Mouse (Mus musculus): ENCODE data around the gene Gaa. TPM values are rescaled to one million over a fixed set of nuclear protein-coding genes. Genes with fewer than 3 reads are reported as not detected.

Gene Gaa
- polyA plus RNA-seq, 1 experiment from 2014 or later: 121 TPM

- no peaks in the 10 kb centered on the region; the same call in 1 of the 2 replicates for H3K27me3 ChIP-seq (replicated peaks; ENCODE audit: control insufficient read depth, insufficient read depth, low read length)
- H3K9ac ChIP-seq (ENCODE audit: low read depth, low read length): no peak overlapping the region
- H3K4me1 ChIP-seq (ENCODE audit: control insufficient read depth, insufficient read depth, low read depth, low read length): no peaks in the 10 kb centered on the region
- H3K36me3 ChIP-seq (ENCODE audit: control insufficient read depth, insufficient read depth, low read length): no peaks in the 10 kb centered on the region
- no peak for ATAC-seq
- H3K4me2 ChIP-seq (ENCODE audit: low read length): no peak overlapping the region; the same call in 1 of the 2 replicates
- H3K9me3 ChIP-seq (ENCODE audit: control insufficient read depth, low read length): no peaks in the 10 kb centered on the region
- no peak overlapping the region for H3K27ac ChIP-seq (ENCODE audit: low read depth, low read length)
- no peak overlapping the region for H3K4me3 ChIP-seq (ENCODE audit: low read length)
- 35% methylated on average over 11 of the region's 11 CpGs for WGBS
Measured at GRCm38 (mm10) chr11:119307916-119308315, 40.2 kb downstream of the Gaa start.

- Histone ChIP-seq H3K9ac (ENCODE audit: low read depth, low read length) (no peak overlapping the region), H3K27ac (ENCODE audit: low read depth, low read length) (no peak overlapping the region), H3K36me3 (ENCODE audit: control insufficient read depth, insufficient read depth, low read length) (no peaks in the 10 kb centered on the region), H3K4me3 (ENCODE audit: low read length) (no peak overlapping the region), H3K4me1 (ENCODE audit: control insufficient read depth, insufficient read depth, low read depth, low read length) (no peaks in the 10 kb centered on the region), H3K4me2 (ENCODE audit: low read length) (no peak overlapping the region), H3K9me3 (ENCODE audit: control insufficient read depth, low read length) (no peaks in the 10 kb centered on the region), H3K27me3 (replicated peaks; ENCODE audit: control insufficient read depth, insufficient read depth, low read length) (no peaks in the 10 kb centered on the region; the same call in 1 of the 2 replicates)
- no peak for ATAC-seq
- WGBS: 19% methylated on average over 10 of the region's 10 CpGs
Measured at GRCm38 (mm10) chr11:119310621-119311020, 42.9 kb downstream of the Gaa start.

GRCm38 (mm10) chr11:119314252-119314936, 46.7 kb downstream of the Gaa start:
- Histone ChIP-seq H3K27ac (ENCODE audit: low read depth, low read length) (no peak overlapping the region), H3K9me3 (ENCODE audit: control insufficient read depth, low read length) (no peaks in the 10 kb centered on the region), H3K36me3 (ENCODE audit: control insufficient read depth, insufficient read depth, low read length) (no peaks in the 10 kb centered on the region), H3K4me3 (ENCODE audit: low read length) (no peak overlapping the region), H3K9ac (ENCODE audit: low read depth, low read length) (no peak overlapping the region), H3K4me1 (ENCODE audit: control insufficient read depth, insufficient read depth, low read depth, low read length) (no peaks in the 10 kb centered on the region), H3K4me2 (ENCODE audit: low read length) (no peak overlapping the region), H3K27me3 (replicated peaks; ENCODE audit: control insufficient read depth, insufficient read depth, low read length) (no peaks in the 10 kb centered on the region; the same call in 1 of the 2 replicates)
- no peak for ATAC-seq
- 76% methylated on average over 17 of the region's 17 CpGs for WGBS

GRCm38 (mm10) chr11:119316720-119317119, 49.0 kb downstream of the Gaa start:
- Histone ChIP-seq H3K36me3 (ENCODE audit: control insufficient read depth, insufficient read depth, low read length) (no peaks in the 10 kb centered on the region), H3K4me3 (ENCODE audit: low read length) (no peak overlapping the region), H3K4me2 (ENCODE audit: low read length) (no peak overlapping the region), H3K9ac (ENCODE audit: low read depth, low read length) (no peak overlapping the region), H3K9me3 (ENCODE audit: control insufficient read depth, low read length) (no peaks in the 10 kb centered on the region), H3K4me1 (ENCODE audit: control insufficient read depth, insufficient read depth, low read depth, low read length) (no peaks in the 10 kb centered on the region), H3K27me3 (replicated peaks; ENCODE audit: control insufficient read depth, insufficient read depth, low read length) (no peaks in the 10 kb centered on the region), H3K27ac (ENCODE audit: low read depth, low read length) (no peak overlapping the region)
- no peak for ATAC-seq
- WGBS: 84% methylated on average over 4 of the region's 4 CpGs

- Histone ChIP-seq H3K27me3 (replicated peaks; ENCODE audit: control insufficient read depth, insufficient read depth, low read length) (no peaks in the 10 kb centered on the region), H3K36me3 (ENCODE audit: control insufficient read depth, insufficient read depth, low read length) (no peaks in the 10 kb centered on the region), H3K27ac (ENCODE audit: low read depth, low read length) (no peak overlapping the region), H3K9me3 (ENCODE audit: control insufficient read depth, low read length) (no peaks in the 10 kb centered on the region), H3K4me2 (ENCODE audit: low read length) (no peak overlapping the region), H3K4me3 (ENCODE audit: low read length) (no peak overlapping the region), H3K4me1 (ENCODE audit: control insufficient read depth, insufficient read depth, low read depth, low read length) (no peaks in the 10 kb centered on the region), H3K9ac (ENCODE audit: low read depth, low read length) (no peak overlapping the region)
- ATAC-seq: no peak
- WGBS: 78% methylated on average over 13 of the region's 13 CpGs
Measured at GRCm38 (mm10) chr11:119322521-119322920, 54.8 kb downstream of the Gaa start.

GRCm38 (mm10) chr11:119325068-119325467, 57.4 kb downstream of the Gaa start:
- Histone ChIP-seq H3K27ac (ENCODE audit: low read depth, low read length) (no peak overlapping the region), H3K27me3 (replicated peaks; ENCODE audit: control insufficient read depth, insufficient read depth, low read length) (no peaks in the 10 kb centered on the region), H3K4me3 (ENCODE audit: low read length) (no peak overlapping the region), H3K4me1 (ENCODE audit: control insufficient read depth, insufficient read depth, low read depth, low read length) (no peaks in the 10 kb centered on the region), H3K9me3 (ENCODE audit: control insufficient read depth, low read length) (no peaks in the 10 kb centered on the region), H3K9ac (ENCODE audit: low read depth, low read length) (no peak overlapping the region), H3K4me2 (ENCODE audit: low read length) (no peak overlapping the region), H3K36me3 (ENCODE audit: control insufficient read depth, insufficient read depth, low read length) (no peaks in the 10 kb centered on the region)
- ATAC-seq: no peak
- WGBS: 90% methylated on average over 1 of the region's 1 CpGs

GRCm38 (mm10) chr11:119330592-119330991, 62.9 kb downstream of the Gaa start:
- Histone ChIP-seq H3K4me1 (ENCODE audit: control insufficient read depth, insufficient read depth, low read depth, low read length) (no peaks in the 10 kb centered on the region), H3K4me2 (ENCODE audit: low read length) (no peak overlapping the region), H3K9me3 (ENCODE audit: control insufficient read depth, low read length) (no peaks in the 10 kb centered on the region), H3K36me3 (ENCODE audit: control insufficient read depth, insufficient read depth, low read length) (no peaks in the 10 kb centered on the region), H3K27ac (ENCODE audit: low read depth, low read length) (no peak overlapping the region), H3K27me3 (replicated peaks; ENCODE audit: control insufficient read depth, insufficient read depth, low read length) (no peaks in the 10 kb centered on the region), H3K9ac (ENCODE audit: low read depth, low read length) (no peak overlapping the region), H3K4me3 (ENCODE audit: low read length) (no peak overlapping the region)
- 64% methylated on average over 4 of the region's 4 CpGs for WGBS
- ATAC-seq: no peak

- H3K9me3 ChIP-seq (ENCODE audit: control insufficient read depth, low read length): no peaks in the 10 kb centered on the region
- H3K36me3 ChIP-seq (ENCODE audit: control insufficient read depth, insufficient read depth, low read length): no peaks in the 10 kb centered on the region
- H3K4me3 ChIP-seq (ENCODE audit: low read length): no peak overlapping the region
- no peak overlapping the region for H3K4me2 ChIP-seq (ENCODE audit: low read length)
- no peak overlapping the region for H3K9ac ChIP-seq (ENCODE audit: low read depth, low read length)
- 50% methylated on average over 3 of the region's 3 CpGs for WGBS
- no peak for ATAC-seq
- no peaks in the 10 kb centered on the region for H3K27me3 ChIP-seq (replicated peaks; ENCODE audit: control insufficient read depth, insufficient read depth, low read length)
- no peaks in the 10 kb centered on the region for H3K4me1 ChIP-seq (ENCODE audit: control insufficient read depth, insufficient read depth, low read depth, low read length)
- H3K27ac ChIP-seq (ENCODE audit: low read depth, low read length): no peak overlapping the region
Measured at GRCm38 (mm10) chr11:119331970-119332369, 64.3 kb downstream of the Gaa start.

Data from hindbrain, embryonic 16.5 days (tissue).